In the genomic region with DNA sequence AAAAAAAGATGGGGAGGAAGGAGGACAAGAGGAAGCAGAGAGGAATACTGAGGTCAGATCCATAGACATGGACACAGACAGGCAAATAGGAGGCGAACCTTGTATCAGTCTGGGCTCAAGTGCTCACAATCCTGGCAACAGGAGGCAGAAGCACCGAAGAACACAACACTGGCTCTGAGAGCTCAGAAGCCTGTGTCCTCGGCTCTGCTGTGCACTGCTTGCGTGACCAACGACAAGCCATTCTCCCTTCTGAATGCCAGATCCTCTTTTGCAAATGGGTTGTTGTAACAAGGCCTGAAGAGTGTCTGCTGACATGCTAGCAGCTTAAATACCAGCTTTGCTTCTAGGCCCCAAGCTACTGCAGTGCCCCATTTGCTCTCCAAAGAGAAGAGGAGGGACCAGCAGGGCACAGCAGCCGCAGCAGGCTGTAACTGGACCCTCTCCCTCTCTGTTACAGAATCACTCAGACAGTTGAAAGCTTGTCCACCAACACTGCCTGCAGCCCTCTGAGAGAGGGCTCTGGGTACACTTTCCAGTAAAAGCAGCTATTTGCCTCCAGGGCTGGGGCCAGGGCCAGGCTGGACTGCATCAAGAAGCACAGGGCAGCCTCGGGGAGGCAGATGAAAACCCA, we compare ENCODE assay signal across 12 mouse cellular contexts. TPM values are rescaled to one million over a fixed set of nuclear protein-coding genes. Genes with fewer than 3 reads are reported as not detected.
DNase-seq lines count a peak whose midpoint lies in the region; ATAC-seq lines count a peak whose summit lies in the region.
"Had no signal": no experiment of that assay in that cellular context is flagged by ENCODE, and none has a peak within 500 bp of the region (broad histone marks: within the 10 kb centered on the region; RNA-seq: fewer than 3 reads in every experiment).

No protein-coding gene starts in this region.

- H3K27ac ChIP-seq in kidney, embryonic 16.5 days (ENCODE audit: low read length), result no peak overlapping the region
- 0 out of 2 replicates have a peak overlapping the region, but pooled peaks have one; percentile 14 for H3K27ac ChIP-seq in brown adipose tissue, adult 24 weeks (replicated peaks; ENCODE audit: low read depth, low read length)
- peak overlapping the region; percentile 55 for H3K27ac ChIP-seq in limb, embryonic 13.5 days
- H3K27ac ChIP-seq: liver, embryonic 13.5 days had no signal

- H3K36me3 ChIP-seq in kidney, embryonic 16.5 days (ENCODE audit: insufficient read depth, low read length), result no peaks in the 10 kb centered on the region
- H3K36me3 ChIP-seq in limb, embryonic 13.5 days, result no peaks in the 10 kb centered on the region
- H3K36me3 ChIP-seq: liver, embryonic 13.5 days had no signal

- no peaks in the 10 kb centered on the region for H3K9me3 ChIP-seq in kidney, embryonic 16.5 days (ENCODE audit: low read length)
- no peaks in the 10 kb centered on the region for H3K9me3 ChIP-seq in limb, embryonic 13.5 days
- H3K9me3 ChIP-seq: liver, embryonic 13.5 days had no signal

- no peak overlapping the region for H3K9ac ChIP-seq in kidney, embryonic 16.5 days (replicated peaks; ENCODE audit: low read length)
- peak overlapping the region; percentile 48; the same call in 1 of the 2 replicates for H3K9ac ChIP-seq in limb, embryonic 13.5 days
- H3K9ac ChIP-seq: liver, embryonic 13.5 days had no signal

- H3K27me3 ChIP-seq in kidney, embryonic 16.5 days (ENCODE audit: insufficient read depth, low read length), result no peaks in the 10 kb centered on the region
- no peaks in the 10 kb centered on the region for H3K27me3 ChIP-seq in limb, embryonic 13.5 days
- H3K27me3 ChIP-seq: liver, embryonic 13.5 days had no signal

- ATAC-seq in kidney, embryonic 16.5 days (ENCODE audit: low FRiP score, low TSS enrichment), result 0 out of 2 replicates have a peak, but pooled peaks have one; percentile 49
- ATAC-seq in limb, embryonic 13.5 days (ENCODE audit: low FRiP score, low read depth), result no peak
- ATAC-seq in erythroid progenitor cell, adult 5-6 weeks (replicated peaks; ENCODE audit: low FRiP score, poor library complexity, severe bottlenecking), result no peak

- H3K4me3 ChIP-seq in kidney, embryonic 16.5 days (ENCODE audit: low read length), result no peak overlapping the region
- H3K4me3 ChIP-seq in brown adipose tissue, adult 24 weeks (ENCODE audit: insufficient read depth, low read depth, low read length), result no peak overlapping the region
- H3K4me3 ChIP-seq in limb, embryonic 13.5 days, result no peak overlapping the region
- H3K4me3 ChIP-seq: liver, embryonic 13.5 days had no signal

- H3K4me2 ChIP-seq in kidney, embryonic 16.5 days (replicated peaks; ENCODE audit: low read depth, low read length), result no peak overlapping the region
- H3K4me2 ChIP-seq in limb, embryonic 13.5 days (replicated peaks), result no peak overlapping the region
- H3K4me2 ChIP-seq: liver, embryonic 13.5 days had no signal

- peak; percentile 45 for DNase-seq in embryo, embryonic 10 days (ENCODE audit: low spot score)
- no peak for DNase-seq in embryo, embryonic 9.5 days (ENCODE audit: extremely low spot score)
- DNase-seq in kidney, postnatal 14 days, result no peak
- no peak for DNase-seq in frontal cortex, postnatal 10 days (ENCODE audit: low spot score in 2 of 2)
- DNase-seq: B cell, adult 2 months; kidney, postnatal 4 days; liver, embryonic 13.5 days had no signal

- no peaks in the 10 kb centered on the region for H3K4me1 ChIP-seq in kidney, embryonic 16.5 days (ENCODE audit: insufficient read depth, low read length)
- no peaks in the 10 kb centered on the region for H3K4me1 ChIP-seq in brown adipose tissue, adult 24 weeks (ENCODE audit: control insufficient read depth, insufficient read depth, insufficient read length, low read length)
- H3K4me1 ChIP-seq in limb, embryonic 13.5 days, result peaks cover 50% of the 10 kb centered on the region
- H3K4me1 ChIP-seq: liver, embryonic 13.5 days had no signal

- 49% methylated on average over 7 of the region's 7 CpGs for WGBS in kidney, embryonic 16.5 days
- WGBS in limb, embryonic 13.5 days, result 32% methylated on average over 7 of the region's 7 CpGs

RNA-seq across cellular contexts. Expression of gene Il16, which starts 5.7 kb away (rescaled TPM):
- polyA plus RNA-seq in kidney, embryonic 16.5 days (2015; fragmentation: Nextera tagmentation; extraction: Ambion mirVana), result 4.5 and 5.1 TPM in 2 replicates
- 1.3 and 3.0 TPM in 2 replicates for polyA plus RNA-seq in brown adipose tissue, adult 24 weeks (2012; ENCODE audit: insufficient read depth, insufficient read length, missing spikeins)
- polyA plus RNA-seq in limb, embryonic 13.5 days (2015; fragmentation: Nextera tagmentation; extraction: Ambion mirVana), result 3.7 and 4.6 TPM in 2 replicates
- 5.9 and 9.7 TPM in 2 replicates for total RNA-seq in erythroid progenitor cell, adult 5-6 weeks (2015; ENCODE audit: low replicate concordance)
- total RNA-seq in erythroid progenitor cell, adult 5-6 weeks (2017; ENCODE audit: low replicate concordance), result 12.5 and 16.0 TPM in 2 replicates

RNA-seq across cellular contexts. Expression of gene Cfap161, which starts 54.9 kb away (rescaled TPM):
- 0.11 TPM in 1 of 2 replicates, not detected in the other for polyA plus RNA-seq in kidney, embryonic 16.5 days (2015; fragmentation: Nextera tagmentation; extraction: Ambion mirVana)
- 1.1 and 1.4 TPM in 2 replicates for polyA plus RNA-seq in brown adipose tissue, adult 24 weeks (2012; ENCODE audit: insufficient read depth, insufficient read length, missing spikeins)
- 0.52 and 0.57 TPM in 2 replicates for polyA plus RNA-seq in limb, embryonic 13.5 days (2015; fragmentation: Nextera tagmentation; extraction: Ambion mirVana)
- not detected in 2 replicates for total RNA-seq in erythroid progenitor cell, adult 5-6 weeks (2015; ENCODE audit: low replicate concordance)
- not detected in 2 replicates for total RNA-seq in erythroid progenitor cell, adult 5-6 weeks (2017; ENCODE audit: low replicate concordance)
- total RNA-seq: gastrocnemius, postnatal 4 days had no signal
- polyA plus RNA-seq: liver, embryonic 13.5 days had no signal
